Mouse (Mus musculus) right cerebral cortex, postnatal 36 days (tissue): Measurements from ENCODE around the gene Abca8a.
"Not testable (repeated sequence)": the region's sequence is repeated elsewhere in the genome, so short reads cannot be mapped to it uniquely, and the experiment has no call there.

Experiments
- DNase-seq, 2 experiments: peaks; one replicate each; pipeline ENCODE4 v3.0.0; 2022; ENCODE audit warnings: low spot score in 2 of 2, mixed read lengths in 1 of 2

Gene Abca8a

GRCm38 (mm10) chr11:109987460-109988072, 108.2 kb downstream of the Abca8a start:
- not testable (repeated sequence) for DNase-seq

DNA sequence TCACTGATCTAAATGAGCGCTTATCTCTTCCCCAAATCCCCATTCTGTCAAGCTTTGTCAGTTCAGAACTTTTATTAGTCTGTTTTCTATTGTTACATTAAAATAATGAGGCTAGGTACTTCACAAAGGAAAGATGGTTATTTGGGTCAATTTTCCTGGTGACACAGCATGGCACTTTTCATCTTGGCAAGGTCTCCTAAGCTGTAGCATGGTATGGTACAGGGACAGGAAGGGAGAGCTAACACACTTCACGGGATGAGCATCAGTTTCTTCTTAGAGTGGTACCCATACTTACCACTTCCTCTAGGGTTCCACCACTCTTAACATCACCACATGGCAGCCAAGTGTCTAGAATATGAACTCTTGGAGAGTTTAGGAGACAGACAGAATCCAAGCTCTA, 113.9 kb downstream of the Abca8a start:
- no peak for DNase-seq
